24 mouse cellular contexts compared by ENCODE assay signal in genomic region chr16:45889636-45890035, GRCm38 (mm10).
DNase-seq lines count a peak whose midpoint lies in the region; ATAC-seq and TF ChIP-seq lines count a peak whose summit lies in the region.
"Had no signal": no experiment of that assay in that cellular context is flagged by ENCODE, and none has a peak within 500 bp of the region (broad histone marks: within the 10 kb centered on the region; RNA-seq: fewer than 3 reads in every experiment).

No protein-coding gene starts in this region.

- no peaks in the 10 kb centered on the region for H3K36me3 ChIP-seq in kidney, embryonic 15.5 days
- H3K36me3 ChIP-seq in lung, embryonic 14.5 days (ENCODE audit: insufficient read depth) = no peaks in the 10 kb centered on the region
- no peaks in the 10 kb centered on the region for H3K36me3 ChIP-seq in forebrain, postnatal 0 days (ENCODE audit: insufficient read depth)
- H3K36me3 ChIP-seq: embryonic facial prominence, embryonic 13.5 days; heart, embryonic 12.5 days; hindbrain, embryonic 10.5 days; intestine, embryonic 15.5 days had no signal

- peak; percentile 31 for DNase-seq in kidney, postnatal 10 days
- no peak for DNase-seq in lung, embryonic 14.5 days
- DNase-seq in embryo, embryonic 11 days = no peak
- DNase-seq in forebrain, postnatal 0 days = no peak
- DNase-seq in gastrocnemius, postnatal 10 days = no peak
- DNase-seq: adrenal gland, postnatal 25 days; cerebellum, postnatal 10 days; gastrocnemius, postnatal 25 days; heart, adult 18-20 months; heart, postnatal 10 days; right cerebral cortex, postnatal 4 days; thymus, postnatal 14 days had no signal

- TF ChIP-seq CTCF in embryonic fibroblast, embryonic 13.5 days (IDR thresholded peaks at IDR 0.05; ENCODE audit: borderline replicate concordance, insufficient read depth, low read length) = no peak
- no peak for TF ChIP-seq CTCF in lung, embryonic 14.5 days (IDR thresholded peaks at IDR 0.05; ENCODE audit: low read depth)
- no peak for TF ChIP-seq CTCF in forebrain, postnatal 0 days (IDR thresholded peaks at IDR 0.05; ENCODE audit: low read depth)

- TF ChIP-seq POLR2A in embryonic fibroblast, embryonic 13.5 days (IDR thresholded peaks at IDR 0.05; ENCODE audit: low read depth, low read length) = no peak

- H3K27ac ChIP-seq in kidney, embryonic 15.5 days = no peak overlapping the region
- peak overlapping the region; percentile 93 for H3K27ac ChIP-seq in embryonic fibroblast, embryonic 13.5 days (ENCODE audit: insufficient read depth, low read length)
- H3K27ac ChIP-seq in lung, embryonic 14.5 days (ENCODE audit: low read depth) = no peak overlapping the region
- H3K27ac ChIP-seq in forebrain, postnatal 0 days (ENCODE audit: low read depth, low read length) = no peak overlapping the region
- H3K27ac ChIP-seq: embryonic facial prominence, embryonic 13.5 days; hindbrain, embryonic 10.5 days; intestine, embryonic 15.5 days; left cerebral cortex, adult 2 months; liver, embryonic 14.5 days; macrophage had no signal

- 0 out of 2 replicates have a peak, but pooled peaks cover 2% of the 10 kb centered on the region for H3K9me3 ChIP-seq in kidney, embryonic 15.5 days (replicated peaks)
- H3K9me3 ChIP-seq in lung, embryonic 14.5 days (ENCODE audit: low read depth, low read length) = no peaks in the 10 kb centered on the region
- H3K9me3 ChIP-seq in forebrain, postnatal 0 days (ENCODE audit: low read length) = no peaks in the 10 kb centered on the region
- H3K9me3 ChIP-seq: embryonic facial prominence, embryonic 13.5 days; heart, embryonic 12.5 days; hindbrain, embryonic 10.5 days; intestine, embryonic 15.5 days had no signal

- H3K4me2 ChIP-seq in kidney, embryonic 15.5 days = no peak overlapping the region
- no peak overlapping the region for H3K4me2 ChIP-seq in lung, embryonic 14.5 days
- no peak overlapping the region for H3K4me2 ChIP-seq in forebrain, postnatal 0 days (ENCODE audit: low read depth)
- H3K4me2 ChIP-seq: embryonic facial prominence, embryonic 13.5 days; heart, embryonic 12.5 days; intestine, embryonic 15.5 days had no signal

- no peak overlapping the region for H3K9ac ChIP-seq in kidney, embryonic 15.5 days
- H3K9ac ChIP-seq in lung, embryonic 14.5 days = no peak overlapping the region
- H3K9ac ChIP-seq in forebrain, postnatal 0 days = no peak overlapping the region
- H3K9ac ChIP-seq: embryonic facial prominence, embryonic 13.5 days; heart, embryonic 12.5 days; intestine, embryonic 15.5 days; liver, embryonic 14.5 days had no signal

- H3K4me1 ChIP-seq in kidney, embryonic 15.5 days = peaks cover 30% of the 10 kb centered on the region
- H3K4me1 ChIP-seq in embryonic fibroblast, embryonic 13.5 days (ENCODE audit: control insufficient read depth, insufficient read depth, low read length) = peaks cover 19% of the 10 kb centered on the region
- peaks cover 11% of the 10 kb centered on the region for H3K4me1 ChIP-seq in lung, embryonic 14.5 days (ENCODE audit: insufficient read depth)
- no peaks in the 10 kb centered on the region for H3K4me1 ChIP-seq in forebrain, postnatal 0 days (ENCODE audit: insufficient read depth)

- WGBS in kidney, embryonic 15.5 days = 33% methylated on average over 4 of the region's 4 CpGs
- 27% methylated on average over 4 of the region's 4 CpGs for WGBS in lung, embryonic 14.5 days
- WGBS in forebrain, postnatal 0 days = 81% methylated on average over 4 of the region's 4 CpGs

- no peaks in the 10 kb centered on the region for H3K27me3 ChIP-seq in kidney, embryonic 15.5 days
- H3K27me3 ChIP-seq in lung, embryonic 14.5 days (ENCODE audit: insufficient read depth, low read length) = no peaks in the 10 kb centered on the region
- H3K27me3 ChIP-seq in forebrain, postnatal 0 days (ENCODE audit: insufficient read depth, low read length) = no peaks in the 10 kb centered on the region
- H3K27me3 ChIP-seq: embryonic facial prominence, embryonic 13.5 days; heart, embryonic 12.5 days; intestine, embryonic 15.5 days had no signal

- H3K4me3 ChIP-seq in kidney, embryonic 15.5 days (replicated peaks) = no peak overlapping the region
- H3K4me3 ChIP-seq in embryonic fibroblast, embryonic 13.5 days (ENCODE audit: insufficient read depth, low read length) = no peak overlapping the region
- no peak overlapping the region for H3K4me3 ChIP-seq in lung, embryonic 14.5 days (ENCODE audit: low read depth, low read length)
- H3K4me3 ChIP-seq in forebrain, postnatal 0 days (ENCODE audit: low read depth, low read length) = no peak overlapping the region
- H3K4me3 ChIP-seq: embryonic facial prominence, embryonic 13.5 days; heart, embryonic 12.5 days; hindbrain, embryonic 10.5 days; intestine, embryonic 15.5 days; left cerebral cortex, adult 2 months had no signal

- no peak for ATAC-seq in kidney, embryonic 15.5 days (replicated peaks; ENCODE audit: low FRiP score)
- ATAC-seq in lung, embryonic 14.5 days (ENCODE audit: insufficient read depth) = 0 out of 2 replicates have a peak, but pooled peaks have one; percentile 13
- no peak for ATAC-seq in forebrain, postnatal 0 days
- ATAC-seq: forebrain, embryonic 14.5 days; hindbrain, embryonic 16.5 days; intestine, embryonic 15.5 days; midbrain, embryonic 16.5 days had no signal
